Mouse (Mus musculus) heart, adult 2 months (tissue): ENCODE measurements around the gene Cep164.

Source experiments
- CTCF ChIP-seq: fragments of 200-600 bp; IDR thresholded peaks from 2 replicates; pipeline ENCODE4 v1.8.1; 2022; ENCODE audit warnings: antibody characterized with exemption, mild to moderate bottlenecking, moderate library complexity
- EP300 ChIP-seq: fragments of 200-500 bp; IDR thresholded peaks from 2 replicates; pipeline ENCODE4 v1.6.1; 2011; ENCODE audit warnings: low read depth, low read length, control low read depth; ENCODE audit not compliant: insufficient read depth
- POLR2A ChIP-seq: fragments of 200-500 bp; IDR thresholded peaks from 2 replicates; pipeline ENCODE4 v1.6.1; 2011; ENCODE audit warnings: mild to moderate bottlenecking, low read depth, low read length, control low read depth; ENCODE audit not compliant: insufficient read depth

- TF ChIP-seq POLR2A = no peak
- TF ChIP-seq EP300 = no peak
- no peak for TF ChIP-seq CTCF
Observed at GRCm38 (mm10) chr9:45739001-45739701, 89.3 kb downstream of the Cep164 start.
